Mouse (Mus musculus) cerebellum, adult 9-11 months (tissue): ENCODE data around the gene 4930539E08Rik.

ENCODE experiments used
- DNase-seq: peaks from one replicate; pipeline ENCODE4 v3.0.0; 2022

Gene 4930539E08Rik

GRCm38 (mm10) chr17:28850511-28850910, 64.6 kb downstream of the 4930539E08Rik start:
- no peak for DNase-seq

GRCm38 (mm10) chr17:28846974-28847617, 68.0 kb downstream of the 4930539E08Rik start:
- no peak for DNase-seq
